Mouse (Mus musculus) lung, adult 2 months (tissue): ENCODE measurements at regions not wholly inside any gene's neighbourhood (a gene's known extent, or its start where the extent isn't known, plus 50 kb on each side); places are given as distances from the start of the nearest gene placed in this dataset.

Source experiments
- DNase-seq: peaks from one replicate; pipeline ENCODE4 v3.0.0; 2022
- H3K4me1 ChIP-seq: fragments of 200-500 bp; 2 replicates; pipeline ENCODE4 v1.6.1; 2011; ENCODE audit warnings: low read length; ENCODE audit not compliant: control insufficient read depth, insufficient read depth
- H3K4me3 ChIP-seq: fragments of 200-500 bp; replicated peaks from 2 replicates; pipeline ENCODE3; 2011; ENCODE audit warnings: low read depth, mild to moderate bottlenecking, control low read depth, low read length; ENCODE audit errors: extremely low read depth
- CTCF ChIP-seq: fragments of 200-500 bp; IDR thresholded peaks from 2 replicates; pipeline ENCODE4 v1.5.1; 2011; ENCODE audit warnings: mild to moderate bottlenecking, low read length, control low read depth; ENCODE audit not compliant: insufficient read depth
- POLR2A ChIP-seq: fragments of 200-500 bp; IDR thresholded peaks from 2 replicates; pipeline ENCODE4 v1.6.1; 2011; ENCODE audit warnings: low read depth, mild to moderate bottlenecking, control low read depth, low read length, borderline replicate concordance; ENCODE audit errors: extremely low read depth
- WGBS: fragments of 180-500 bp; shearing (Covaris S2); methylation state at CpG from one replicate; pipeline ENCODE4 v1.1.7; 2018; 5-methylcytosine and 5-hydroxymethylcytosine counted together

- WGBS: 81% methylated on average over 2 of the region's 2 CpGs
- Histone ChIP-seq H3K4me3 (no peak overlapping the region), H3K4me1 (no peaks in the 10 kb centered on the region)
- TF ChIP-seq POLR2A: no peak
- TF ChIP-seq CTCF: no peak
- no peak for DNase-seq
Observed at GRCm38 (mm10) chr9:85391283-85391682, 64.1 kb upstream of the Tent5a start.

GRCm38 (mm10) chr9:85388775-85389393, 61.7 kb upstream of the Tent5a start:
- TF ChIP-seq POLR2A: no peak
- TF ChIP-seq CTCF: no peak
- no peaks in the 10 kb centered on the region for H3K4me1 ChIP-seq
- DNase-seq: no peak
- no peak overlapping the region for H3K4me3 ChIP-seq
- 70% methylated on average over 7 of the region's 7 CpGs for WGBS

GRCm38 (mm10) chr9:85382413-85382812, 55.3 kb upstream of the Tent5a start:
- H3K4me1 ChIP-seq: no peaks in the 10 kb centered on the region
- WGBS: 58% methylated on average over 2 of the region's 2 CpGs
- DNase-seq: no peak
- TF ChIP-seq POLR2A (no peak), CTCF (no peak)
- H3K4me3 ChIP-seq: no peak overlapping the region

GRCm38 (mm10) chr9:85380756-85381155, 53.6 kb upstream of the Tent5a start:
- Histone ChIP-seq H3K4me1 (no peaks in the 10 kb centered on the region), H3K4me3 (no peak overlapping the region)
- no peak for DNase-seq
- WGBS: 50% methylated on average over 5 of the region's 5 CpGs
- TF ChIP-seq POLR2A (no peak), CTCF (no peak)

GRCm38 (mm10) chr9:85379135-85379534, 52.0 kb upstream of the Tent5a start:
- WGBS: 83% methylated on average over 2 of the region's 2 CpGs
- no peak for TF ChIP-seq CTCF
- TF ChIP-seq POLR2A: no peak
- Histone ChIP-seq H3K4me3 (no peak overlapping the region), H3K4me1 (no peaks in the 10 kb centered on the region)
- no peak for DNase-seq
